Comparison of ENCODE assay signal across 16 mouse cellular contexts in the genomic region with DNA sequence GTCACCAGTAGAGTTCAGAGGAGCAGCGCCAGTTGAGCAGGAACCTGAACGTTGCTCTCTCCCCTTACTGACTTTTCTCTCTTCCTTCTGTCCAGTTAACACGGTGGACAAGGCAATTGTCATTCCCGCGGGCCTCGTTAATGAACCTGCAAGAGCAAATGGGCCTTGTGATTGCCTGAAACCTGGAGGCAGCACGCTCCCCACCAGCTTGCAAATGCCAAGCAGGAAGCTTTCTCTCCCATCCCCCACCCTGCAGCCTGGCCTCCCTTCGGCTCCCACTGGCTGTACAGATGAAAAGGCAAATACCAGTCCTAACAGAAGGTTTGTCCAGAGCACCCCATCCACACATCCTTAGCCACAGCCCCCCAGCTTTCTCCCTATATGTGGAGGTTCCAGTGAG.
DNase-seq lines count a peak whose midpoint lies in the region; ATAC-seq lines count a peak whose summit lies in the region.
"Had no signal": no experiment of that assay in that cellular context is flagged by ENCODE, and none has a peak within 500 bp of the region (broad histone marks: within the 10 kb centered on the region; RNA-seq: fewer than 3 reads in every experiment).

No protein-coding gene starts in this region.

- H3K9me3 ChIP-seq in hindbrain, embryonic 10.5 days, result no peaks in the 10 kb centered on the region
- H3K9me3 ChIP-seq in hindbrain, embryonic 16.5 days (ENCODE audit: control insufficient read depth, low read length), result no peaks in the 10 kb centered on the region
- H3K9me3 ChIP-seq: embryonic facial prominence, embryonic 13.5 days; kidney, embryonic 15.5 days had no signal

- H3K4me2 ChIP-seq in hindbrain, embryonic 16.5 days (ENCODE audit: low read length), result no peak overlapping the region
- H3K4me2 ChIP-seq: embryonic facial prominence, embryonic 13.5 days; kidney, embryonic 15.5 days; liver, embryonic 11.5 days had no signal

- ATAC-seq in hindbrain, embryonic 16.5 days, result no peak

- peak; percentile 22 for DNase-seq in hindbrain, embryonic 10.5 days (ENCODE audit: low spot score)
- peak; percentile 3 for DNase-seq in thymus, postnatal 14 days
- DNase-seq in thymus, postnatal 10 days (ENCODE audit: low spot score in 2 of 2), result no peak
- DNase-seq in mesoderm, embryonic 11.5 days (ENCODE audit: low read depth, low spot score), result peak; percentile 41
- no peak for DNase-seq in urinary bladder, adult 2 months (ENCODE audit: low spot score)
- no peak for DNase-seq in left cerebral cortex, adult 11 months (ENCODE audit: low spot score)
- no peak for DNase-seq in frontal cortex, postnatal 10 days (ENCODE audit: low spot score in 2 of 2)
- DNase-seq: adrenal gland, adult 2 months; heart, adult 11 months; heart, postnatal 36 days; layer of hippocampus, postnatal 36 days; thymus, postnatal 25 days had no signal

- no peak overlapping the region for H3K9ac ChIP-seq in hindbrain, embryonic 16.5 days (ENCODE audit: low read depth, low read length)
- H3K9ac ChIP-seq: embryonic facial prominence, embryonic 13.5 days; kidney, embryonic 15.5 days had no signal

- H3K4me3 ChIP-seq in hindbrain, embryonic 10.5 days, result no peak overlapping the region
- H3K4me3 ChIP-seq in hindbrain, embryonic 16.5 days (ENCODE audit: low read length), result no peak overlapping the region
- H3K4me3 ChIP-seq: embryonic facial prominence, embryonic 13.5 days; kidney, embryonic 15.5 days had no signal

- H3K4me1 ChIP-seq in hindbrain, embryonic 10.5 days (replicated peaks), result peaks cover 17% of the 10 kb centered on the region
- peaks cover 4% of the 10 kb centered on the region for H3K4me1 ChIP-seq in hindbrain, embryonic 16.5 days (ENCODE audit: control insufficient read depth, insufficient read depth, low read depth, low read length)

- no peaks in the 10 kb centered on the region for H3K36me3 ChIP-seq in hindbrain, embryonic 10.5 days
- H3K36me3 ChIP-seq in hindbrain, embryonic 16.5 days (ENCODE audit: control insufficient read depth, insufficient read depth, low read length), result no peaks in the 10 kb centered on the region
- H3K36me3 ChIP-seq: embryonic facial prominence, embryonic 13.5 days; kidney, embryonic 15.5 days had no signal

- H3K27me3 ChIP-seq in hindbrain, embryonic 10.5 days (ENCODE audit: insufficient read depth, poor library complexity, severe bottlenecking), result peaks cover 98% of the 10 kb centered on the region
- 0 out of 2 replicates have a peak, but pooled peaks cover 3% of the 10 kb centered on the region for H3K27me3 ChIP-seq in hindbrain, embryonic 16.5 days (replicated peaks; ENCODE audit: control insufficient read depth, insufficient read depth, low read length)

- no peak overlapping the region for H3K27ac ChIP-seq in hindbrain, embryonic 10.5 days
- H3K27ac ChIP-seq in hindbrain, embryonic 16.5 days (ENCODE audit: low read depth, low read length), result no peak overlapping the region
- H3K27ac ChIP-seq: embryonic facial prominence, embryonic 13.5 days; kidney, embryonic 15.5 days had no signal

- WGBS in hindbrain, embryonic 10.5 days, result 25% methylated on average over 8 of the region's 8 CpGs
- WGBS in hindbrain, embryonic 16.5 days, result 20% methylated on average over 6 of the region's 8 CpGs

Comparison
In these comparisons a context has a peak if more than half of its experiments do, and no peak if none do; other contexts are left out.
1. DNase-seq: peak in hindbrain, embryonic 10.5 days (single experiment), thymus, postnatal 14 days (single experiment) and mesoderm, embryonic 11.5 days (single experiment); none in thymus, postnatal 10 days (0 of 2), urinary bladder, adult 2 months (single experiment), left cerebral cortex, adult 11 months (single experiment) and frontal cortex, postnatal 10 days (0 of 2).